Mouse (Mus musculus): ENCODE measurements around the gene Foxj3.
"Not testable (repeated sequence)": the region's sequence is repeated elsewhere in the genome, so short reads cannot be mapped to it uniquely, and the experiment has no call there.

Gene Foxj3

DNA sequence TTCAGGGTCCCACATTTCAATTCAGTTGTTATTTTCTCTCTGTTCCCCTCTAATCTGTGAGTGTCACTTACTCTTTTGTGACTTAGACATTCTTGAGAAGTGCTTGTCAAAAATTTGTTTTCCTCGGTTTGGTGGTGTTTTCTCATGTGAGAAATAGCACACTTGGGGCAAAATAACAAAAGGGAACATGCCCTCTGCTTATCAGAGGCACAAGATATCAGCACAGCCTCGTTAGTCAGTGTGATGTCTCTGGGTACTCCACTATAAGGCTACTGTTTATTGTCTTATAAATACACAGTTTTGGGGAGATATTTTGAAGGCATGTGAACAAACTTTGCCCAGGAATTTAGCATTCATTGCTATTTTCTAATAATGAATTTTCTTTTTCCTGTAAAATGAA lies 37.7 kb downstream of the Foxj3 start:
- DNase-seq = no peak

DNA sequence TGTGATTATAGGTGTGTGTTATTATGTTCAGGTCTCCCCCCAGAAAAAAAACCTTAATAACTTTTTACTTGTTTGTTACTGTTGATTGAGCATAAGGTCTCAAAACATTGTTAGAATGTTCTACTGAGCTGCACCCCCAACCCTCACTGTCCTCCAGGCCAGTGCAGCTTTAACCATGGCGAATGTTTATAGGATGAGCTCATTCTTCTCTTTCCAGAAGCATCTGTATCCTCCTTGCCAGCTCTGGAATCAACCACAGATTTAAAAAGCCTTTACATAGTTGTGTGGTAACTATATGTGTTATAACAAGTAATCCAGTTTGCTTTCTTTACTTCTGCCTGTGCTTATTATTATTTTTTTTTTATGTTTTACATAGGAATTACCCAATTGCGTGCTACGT lies 38.7 kb downstream of the Foxj3 start:
- DNase-seq = no peak

GRCm38 (mm10) chr4:119588037-119588436 lies 51.2 kb downstream of the Foxj3 start:
- DNase-seq = no peak

- DNase-seq = peak; percentile 54
Measured at GRCm38 (mm10) chr4:119589423-119589822, 52.6 kb downstream of the Foxj3 start.

DNA sequence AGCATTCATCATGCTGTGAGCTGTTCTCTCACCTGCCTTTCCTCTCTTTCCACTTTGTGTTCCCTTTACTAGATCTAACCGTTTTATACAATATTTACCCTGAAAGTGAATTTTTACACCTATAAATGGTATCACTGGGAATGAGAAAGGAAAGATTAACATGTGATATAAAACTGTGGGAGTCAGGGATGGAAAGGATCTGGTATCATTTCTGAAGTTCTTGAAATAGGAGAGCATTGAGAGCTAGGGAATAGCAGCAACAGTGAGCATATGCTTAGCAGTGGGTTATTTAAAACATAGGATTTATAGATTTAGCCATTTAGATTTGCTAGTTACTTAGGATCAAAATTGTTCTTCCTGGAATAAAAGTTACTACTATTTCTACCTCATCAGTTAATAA lies 53.2 kb downstream of the Foxj3 start:
- DNase-seq = no peak

GRCm38 (mm10) chr4:119592479-119592878 lies 55.7 kb downstream of the Foxj3 start:
- DNase-seq = no peak

GRCm38 (mm10) chr4:119594331-119594730 lies 57.5 kb downstream of the Foxj3 start:
- no peak for DNase-seq

GRCm38 (mm10) chr4:119599605-119600004 lies 62.8 kb downstream of the Foxj3 start:
- no peak for DNase-seq

GRCm38 (mm10) chr4:119609488-119609887 lies 72.7 kb downstream of the Foxj3 start:
- DNase-seq = no peak

- no peak for DNase-seq
Measured at GRCm38 (mm10) chr4:119614078-119614477, 77.3 kb downstream of the Foxj3 start.

- no peak for DNase-seq
Measured at GRCm38 (mm10) chr4:119614724-119615123, 77.9 kb downstream of the Foxj3 start.

GRCm38 (mm10) chr4:119626081-119626645 lies 89.4 kb downstream of the Foxj3 start:
- DNase-seq = no peak

DNA sequence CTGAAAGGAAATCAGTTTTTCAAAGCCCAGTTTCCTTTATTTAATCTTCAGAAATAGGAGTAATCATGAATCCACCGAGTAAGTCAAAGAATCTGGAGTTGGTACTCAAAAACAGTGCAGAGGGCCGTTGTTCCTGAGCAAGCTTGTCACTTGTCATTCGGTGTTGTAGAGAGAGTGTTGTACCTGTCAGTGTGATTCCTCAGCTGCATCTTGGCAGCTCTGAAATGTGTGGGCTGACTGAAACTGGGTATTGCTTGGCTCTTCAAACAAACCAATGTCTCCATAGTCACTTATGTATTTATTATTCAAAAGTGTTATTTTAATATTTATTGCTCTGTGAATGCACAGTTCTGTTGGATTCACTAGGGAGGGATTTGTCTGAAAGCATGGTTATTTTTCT lies 90.1 kb downstream of the Foxj3 start:
- no peak for DNase-seq

- DNase-seq = no peak
Measured at GRCm38 (mm10) chr4:119627317-119627716, 90.5 kb downstream of the Foxj3 start.

DNA sequence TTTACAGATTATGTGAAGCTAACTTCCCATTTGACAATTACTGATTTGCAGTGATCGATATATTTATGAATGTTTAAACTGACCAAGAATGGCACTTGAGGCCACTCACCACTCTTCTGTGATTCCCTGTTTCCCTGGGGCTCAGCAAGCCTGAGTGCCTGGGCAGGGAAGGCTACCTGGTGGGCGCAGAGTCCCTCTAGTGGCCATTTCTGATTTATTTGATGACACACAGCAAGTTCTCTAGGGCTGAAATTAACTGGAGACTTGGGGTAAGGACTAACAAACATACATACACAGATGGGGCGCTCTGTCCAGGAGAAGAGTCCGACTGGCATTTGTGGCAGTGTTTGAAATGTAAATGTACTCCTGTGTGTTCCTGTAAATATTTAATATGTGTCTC lies 91.6 kb downstream of the Foxj3 start:
- DNase-seq = not testable (repeated sequence)

GRCm38 (mm10) chr4:119631115-119631919 lies 94.5 kb downstream of the Foxj3 start:
- DNase-seq = peak; percentile 63

DNA sequence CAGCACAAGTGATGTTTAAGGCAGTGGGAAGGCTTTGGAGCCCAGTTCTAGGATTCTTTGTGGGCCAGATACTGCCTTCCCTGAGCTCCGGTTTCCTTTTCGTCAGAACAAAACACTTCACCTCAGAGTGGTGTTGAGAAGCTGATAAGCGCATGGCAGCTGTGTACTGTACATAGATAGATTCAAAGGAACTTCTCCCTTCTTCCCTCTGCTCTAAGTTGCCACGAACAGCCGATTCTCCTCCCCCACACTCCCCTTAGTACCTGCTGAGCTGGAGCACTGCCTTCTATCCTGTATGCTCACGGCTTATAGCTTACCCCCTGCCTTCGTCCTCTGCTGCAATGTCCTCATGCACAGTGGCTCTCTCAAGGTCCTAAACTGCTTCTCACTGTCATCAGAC lies 95.9 kb downstream of the Foxj3 start:
- no peak for DNase-seq

DNA sequence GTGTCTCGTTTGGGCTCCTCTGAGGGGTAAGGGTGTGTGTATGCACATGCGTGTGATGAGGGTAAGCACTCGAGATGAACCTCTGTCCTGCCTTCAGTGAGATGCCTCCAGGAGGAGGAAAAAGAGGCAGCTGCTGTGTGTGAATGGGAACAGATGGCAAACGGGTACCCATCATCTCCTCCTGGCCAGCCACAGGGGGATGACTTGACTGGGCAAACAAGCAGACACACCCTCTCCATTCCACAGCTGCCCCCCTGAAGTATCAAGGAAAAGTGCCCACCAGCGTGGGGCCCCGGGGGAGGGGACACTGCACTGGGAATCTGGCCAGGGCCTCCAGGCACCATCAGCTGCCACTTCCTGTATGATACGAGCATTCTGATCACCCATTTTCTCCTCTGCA lies 96.5 kb downstream of the Foxj3 start:
- DNase-seq = no peak

DNA sequence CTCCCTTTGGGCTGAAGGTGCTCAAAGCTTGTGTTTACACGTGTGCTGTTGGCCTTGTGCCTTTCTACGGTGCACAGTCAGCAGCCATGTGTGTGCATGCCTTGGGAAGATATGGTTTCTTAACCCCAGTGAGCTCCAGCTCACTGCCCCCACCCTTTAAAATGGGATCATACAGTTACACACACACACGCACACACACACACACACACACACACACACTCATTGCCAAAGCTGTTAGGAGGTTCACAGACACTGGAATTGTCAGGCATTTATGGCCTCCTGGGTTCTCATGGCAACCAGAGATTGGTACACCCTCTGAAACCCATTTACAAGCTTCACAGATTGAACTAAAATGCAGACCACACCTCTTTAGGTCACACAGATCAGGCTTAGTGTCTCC lies 97.1 kb downstream of the Foxj3 start:
- no peak for DNase-seq

DNA sequence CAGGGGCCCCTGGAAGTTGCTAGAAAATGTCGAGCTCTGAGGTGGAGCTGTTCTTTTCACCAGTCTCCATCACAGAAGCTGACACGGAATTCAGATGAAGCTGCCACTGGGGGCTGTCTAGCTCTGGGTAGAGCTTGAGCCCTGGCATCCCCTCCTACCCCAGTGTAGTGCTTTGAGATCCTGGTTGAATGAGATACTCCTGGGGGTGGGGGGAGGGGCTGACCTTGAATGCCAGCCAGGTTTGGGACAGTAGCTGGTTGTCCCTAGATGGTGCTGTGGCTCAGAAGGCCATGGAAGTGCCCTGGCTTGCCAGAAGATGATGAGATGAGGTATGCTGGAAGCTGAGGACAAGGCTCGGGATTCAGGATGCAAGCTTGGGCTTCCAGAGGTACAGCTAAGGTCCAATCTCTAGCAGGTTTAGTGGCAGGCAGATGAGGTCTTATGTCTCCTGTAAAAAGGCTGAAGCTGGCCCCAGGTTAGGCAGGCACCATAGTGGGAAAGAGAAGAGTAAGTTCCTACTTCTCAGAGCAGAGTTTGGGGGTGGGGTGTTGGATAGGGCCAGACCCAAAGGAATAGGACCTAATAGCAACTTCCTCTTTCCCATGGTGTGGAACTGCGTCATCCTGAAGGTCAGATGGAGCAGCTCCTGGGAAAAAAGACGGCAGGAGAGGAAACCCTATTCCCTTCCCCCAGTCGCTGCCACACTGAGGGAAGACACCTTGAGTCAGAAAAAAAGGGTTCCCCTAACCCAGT lies 98.3 kb downstream of the Foxj3 start:
- no peak for DNase-seq

DNA sequence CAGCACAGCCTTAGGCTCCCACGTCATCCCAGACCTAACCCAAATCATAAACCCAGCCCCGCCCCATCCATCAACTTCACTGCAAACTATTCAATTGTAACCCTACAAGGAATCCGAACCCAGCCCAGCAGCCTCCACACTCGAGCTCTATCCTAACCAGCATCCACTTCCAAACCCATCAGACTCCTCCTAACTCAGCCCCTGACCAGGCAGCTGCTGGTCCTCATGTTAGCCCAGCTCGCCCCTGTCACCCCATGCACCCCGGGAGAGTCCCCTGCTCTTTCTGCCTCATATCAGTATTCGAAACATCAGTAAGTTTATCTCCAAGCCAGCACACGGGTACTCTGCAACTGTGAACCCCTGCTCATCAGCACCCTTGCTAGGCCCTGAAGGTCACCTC lies 98.9 kb downstream of the Foxj3 start:
- DNase-seq = no peak

DNA sequence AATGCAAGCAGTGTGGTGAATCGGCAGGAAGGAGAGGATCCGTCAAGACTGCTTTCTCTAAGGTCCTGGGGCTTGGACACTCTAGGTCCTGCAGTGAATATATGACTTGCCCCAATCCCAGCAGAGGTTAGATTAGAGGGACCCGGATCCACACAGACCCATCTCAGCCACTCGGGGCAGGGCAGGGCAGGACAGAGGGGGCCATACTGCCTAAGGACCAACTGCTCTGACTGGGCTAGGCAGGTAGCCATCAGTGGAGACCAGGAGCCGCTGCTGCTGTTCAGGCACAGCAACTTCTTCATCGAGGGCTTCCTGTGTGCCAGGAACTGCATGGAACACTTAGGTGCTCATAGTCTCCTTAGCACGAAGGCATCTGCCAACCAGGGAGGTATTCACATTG lies 99.9 kb downstream of the Foxj3 start:
- DNase-seq = no peak

DNA sequence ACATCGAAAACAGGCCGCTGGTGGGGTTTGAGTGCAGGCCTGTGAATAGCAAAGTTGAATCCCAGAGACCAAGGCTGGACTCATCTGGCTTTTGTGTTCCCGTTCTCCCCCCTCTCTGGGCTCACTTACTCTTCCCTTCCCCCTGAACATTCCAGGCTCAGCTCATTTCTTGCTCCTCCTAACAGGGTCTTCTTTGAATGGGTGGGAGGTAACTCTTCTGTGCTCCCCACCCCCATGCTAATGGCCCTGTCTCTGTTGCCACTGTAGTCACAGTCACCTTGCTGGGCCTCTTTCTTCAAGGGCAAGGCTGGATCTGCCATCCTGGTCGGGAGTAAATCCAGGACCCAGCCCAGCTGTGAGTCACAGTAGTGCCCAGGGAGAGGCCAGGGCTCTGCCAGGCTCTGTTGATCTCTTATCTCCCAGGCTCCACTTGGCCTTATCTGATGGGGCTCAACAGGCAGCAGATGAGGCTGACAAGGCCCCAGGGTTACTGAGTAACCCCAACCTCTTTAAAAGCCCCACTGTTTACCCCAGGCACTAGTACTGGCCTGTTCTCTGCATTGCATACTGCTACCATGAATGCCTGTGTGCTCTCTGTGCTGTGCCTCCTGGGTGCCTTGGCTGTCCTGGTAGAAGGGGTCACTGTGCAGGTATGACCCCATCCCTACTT lies 100.5 kb downstream of the Foxj3 start, which contains the start of gene Guca2a:
Guca2a (plus strand) TSS at position 529 of the 670 bp plus-strand sequence.
- no peak for DNase-seq

Measured in kidney, adult 9 months (tissue).